Mouse (Mus musculus) myocyte (in vitro differentiated cells): Measurements from ENCODE around the gene Coro2b.

Experiments
- MAX ChIP-seq: IDR thresholded peaks from one replicate; pipeline ENCODE4 v1.6.1; 2011; ENCODE audit warnings: low read depth, mild to moderate bottlenecking, control low read depth
- POLR2A ChIP-seq: IDR thresholded peaks from one replicate; pipeline ENCODE4 v1.6.1; 2011; ENCODE audit warnings: low read depth, mild to moderate bottlenecking, control low read depth, moderate library complexity; ENCODE audit not compliant: insufficient read length
- TCF12 ChIP-seq: IDR thresholded peaks from one replicate; pipeline ENCODE4 v1.6.1; 2011; ENCODE audit warnings: mild to moderate bottlenecking, control low read depth; ENCODE audit not compliant: poor library complexity, insufficient read depth, severe bottlenecking
- TCF3 ChIP-seq: IDR thresholded peaks from one replicate; pipeline ENCODE4 v1.6.1; 2011; ENCODE audit warnings: low read depth, control low read depth; ENCODE audit not compliant: insufficient read length

GRCm38 (mm10) chr9:62541182-62541581 lies 4.3 kb upstream of the Coro2b start:
- TF ChIP-seq POLR2A (no peak), MAX (no peak), TCF12 (peak; percentile 74), TCF3 (peak; percentile 79)
